Mouse (Mus musculus): ENCODE data around the gene Mocs1. TPM values are rescaled to one million over a fixed set of nuclear protein-coding genes. Genes with fewer than 3 reads are reported as not detected.
A peak's percentile ranks its signal among the peaks of the same experiment; 100 is the strongest.

Mocs1 gene
- 6.4 and 9.3 TPM in 2 replicates for polyA plus RNA-seq (2016; fragmentation: Nextera tagmentation; extraction: Ambion mirVana)

DNA sequence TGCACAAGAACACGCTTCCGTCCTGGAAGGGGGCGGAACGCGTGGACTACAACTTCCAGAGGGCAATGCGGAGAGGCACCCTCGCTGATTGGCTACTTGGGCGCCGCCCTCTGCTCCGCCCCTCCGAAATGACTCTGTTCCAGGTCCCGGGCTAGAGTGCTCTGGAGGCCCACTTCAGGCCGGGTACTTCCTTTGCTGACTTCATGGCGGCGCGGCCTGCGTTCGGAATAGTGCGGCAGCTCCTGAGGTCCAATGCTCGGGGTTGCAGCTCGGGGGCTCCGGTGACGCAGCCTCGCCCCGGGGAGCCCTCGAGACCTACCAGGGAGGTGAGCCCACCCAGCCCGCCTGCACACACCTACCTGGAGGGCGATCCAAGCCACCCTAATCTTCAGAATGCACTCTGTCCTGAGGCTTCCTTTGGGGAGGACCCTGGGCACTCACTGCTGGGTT, at the start of gene Mocs1:
TSS of gene Mocs1 (plus strand) at position 124 of the 450 bp plus-strand sequence.
- WGBS, result under 1% methylated on average over 28 of the region's 28 CpGs

DNA sequence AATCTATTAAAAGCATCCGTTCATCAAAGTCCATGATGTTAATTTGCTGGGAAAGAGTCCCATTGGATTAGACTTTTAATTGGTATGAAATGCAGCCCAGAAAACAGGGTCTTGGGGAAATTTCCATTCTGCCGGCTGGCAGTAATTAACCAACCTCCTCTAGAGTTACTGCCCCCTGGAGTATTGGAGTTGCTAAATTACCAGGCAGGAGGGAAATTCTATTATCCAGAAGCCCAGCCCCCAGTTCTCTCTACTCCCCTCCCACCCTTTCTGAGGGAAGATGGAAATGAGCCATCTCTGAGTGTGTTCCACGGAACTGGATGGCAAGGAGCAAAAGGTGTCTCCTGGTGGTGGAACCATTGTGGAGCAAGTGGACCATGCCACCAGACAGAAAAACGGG, 48.5 kb upstream of the Mocs1 start:
- Histone ChIP-seq H3K4me3 (no peak overlapping the region), H3K27ac (no peak overlapping the region), H3K27me3 (ENCODE audit: insufficient read depth, poor library complexity, severe bottlenecking) (peaks cover 4% of the 10 kb centered on the region; the same call in 1 of the 2 replicates), H3K4me1 (peaks cover 7% of the 10 kb centered on the region; the same call in 1 of the 2 replicates), H3K9me3 (no peaks in the 10 kb centered on the region), H3K36me3 (no peaks in the 10 kb centered on the region)
- no peak for DNase-seq (ENCODE audit: low spot score)
- 83% methylated on average over 4 of the region's 4 CpGs for WGBS

More for the DNA sequence above, at the start of gene Mocs1:
- DNase-seq (ENCODE audit: low spot score), result peak; percentile 97
- peak within 1 kb of the TSS; percentile 93 for H3K27ac ChIP-seq
- peaks cover 4% of the 10 kb centered on the region for H3K36me3 ChIP-seq
- H3K9me3 ChIP-seq, result no peaks in the 10 kb centered on the region
- H3K4me1 ChIP-seq, result peaks cover 30% of the 10 kb centered on the region
- H3K27me3 ChIP-seq (ENCODE audit: insufficient read depth, poor library complexity, severe bottlenecking), result no peaks in the 10 kb centered on the region
- H3K4me3 ChIP-seq, result peak within 1 kb of the TSS; percentile 83

DNA sequence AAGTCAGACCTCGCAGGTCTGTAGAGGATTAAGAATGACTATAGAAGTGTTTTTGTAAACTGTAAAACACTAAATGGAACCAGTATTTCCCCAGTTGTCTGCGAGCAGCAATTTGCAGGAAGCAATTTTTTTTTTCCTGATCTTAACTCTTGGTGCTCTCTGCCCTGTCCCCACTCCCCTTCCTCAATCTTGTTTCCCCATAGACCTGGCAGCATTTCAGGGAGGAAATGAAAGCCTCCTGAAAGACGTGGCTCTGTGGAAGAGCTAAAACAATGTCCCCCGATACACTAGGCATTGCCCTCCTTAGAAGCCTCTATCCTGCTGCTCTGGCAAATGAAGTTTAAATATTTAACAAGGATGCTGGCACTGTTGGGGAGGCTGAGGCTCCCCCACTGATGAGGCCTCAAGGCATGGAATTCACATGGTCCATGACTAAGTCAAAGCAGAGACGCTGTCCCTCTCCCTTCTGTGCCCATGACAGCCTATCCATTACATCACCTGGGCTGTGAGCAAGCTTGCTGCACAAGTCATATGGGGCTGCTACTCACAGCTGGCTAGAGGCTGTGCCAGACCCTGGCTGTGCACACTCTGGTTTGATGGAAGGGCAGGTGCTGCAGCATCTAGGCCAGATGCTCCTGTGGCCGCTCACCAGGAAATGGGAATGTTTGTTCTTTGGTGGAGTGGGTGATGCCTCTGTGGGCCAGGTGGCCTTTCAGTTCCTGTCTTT, 43.8 kb upstream of the Mocs1 start:
- WGBS, result 49% methylated on average over 6 of the region's 6 CpGs

DNA sequence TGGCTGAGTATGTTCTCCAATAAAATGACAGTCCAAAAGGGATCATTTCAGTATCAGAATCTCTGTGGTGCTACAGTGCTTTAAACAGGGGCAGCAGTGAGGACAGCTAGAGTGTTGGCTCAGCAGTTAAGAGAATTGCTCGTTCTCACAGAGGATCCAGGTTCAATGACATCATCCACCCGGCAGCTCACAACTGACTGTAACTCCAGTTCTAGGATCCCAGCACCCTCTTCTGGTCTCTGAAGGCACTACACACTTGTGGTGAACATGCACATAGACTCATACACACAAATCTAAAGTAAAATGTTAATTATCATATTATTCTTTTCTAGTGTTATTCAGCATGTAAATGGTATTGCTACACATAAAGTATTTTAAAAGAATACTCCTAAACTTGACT, 40.4 kb upstream of the Mocs1 start:
- WGBS, result 83% methylated on average over 2 of the region's 2 CpGs
- H3K36me3 ChIP-seq, result no peaks in the 10 kb centered on the region
- no peak overlapping the region for H3K27ac ChIP-seq
- H3K4me3 ChIP-seq, result no peak overlapping the region
- H3K4me1 ChIP-seq, result no peaks in the 10 kb centered on the region
- no peak for DNase-seq (ENCODE audit: low spot score)
- peaks cover 5% of the 10 kb centered on the region; the same call in 1 of the 2 replicates for H3K27me3 ChIP-seq (ENCODE audit: insufficient read depth, poor library complexity, severe bottlenecking)
- H3K9me3 ChIP-seq, result no peaks in the 10 kb centered on the region

More for the DNA sequence above, 43.8 kb upstream of the Mocs1 start:
- no peaks in the 10 kb centered on the region for H3K9me3 ChIP-seq
- no peaks in the 10 kb centered on the region for H3K36me3 ChIP-seq
- no peak overlapping the region for H3K27ac ChIP-seq
- H3K4me1 ChIP-seq, result no peaks in the 10 kb centered on the region
- no peak for DNase-seq (ENCODE audit: low spot score)
- no peak overlapping the region for H3K4me3 ChIP-seq
- H3K27me3 ChIP-seq (ENCODE audit: insufficient read depth, poor library complexity, severe bottlenecking), result peaks cover 5% of the 10 kb centered on the region; the same call in 1 of the 2 replicates

DNA sequence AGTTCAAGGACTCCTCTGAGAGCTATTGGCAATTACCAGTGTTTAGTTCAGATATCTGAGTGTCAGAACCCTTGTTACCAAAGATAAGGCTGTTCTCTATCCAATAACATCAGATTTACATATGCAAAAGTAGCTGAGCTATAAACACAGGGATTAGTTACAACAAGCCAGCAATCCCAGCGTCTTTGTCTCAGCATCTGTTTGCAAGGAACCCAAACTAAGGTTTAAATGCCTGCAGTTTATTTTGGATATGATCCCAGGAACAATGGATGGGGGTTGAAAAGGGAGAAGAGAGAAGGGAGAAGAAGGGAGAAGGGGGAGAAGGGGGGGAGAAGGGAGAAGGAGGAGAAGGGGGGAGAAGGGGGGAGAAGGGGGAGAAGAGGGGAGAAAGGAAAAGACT, 35.4 kb upstream of the Mocs1 start:
- Histone ChIP-seq H3K4me3 (no peak overlapping the region), H3K27me3 (ENCODE audit: insufficient read depth, poor library complexity, severe bottlenecking) (no peaks in the 10 kb centered on the region), H3K27ac (no peak overlapping the region), H3K4me1 (no peaks in the 10 kb centered on the region), H3K36me3 (no peaks in the 10 kb centered on the region), H3K9me3 (no peaks in the 10 kb centered on the region)
- 16% methylated on average over 1 of the region's 1 CpGs for WGBS
- DNase-seq (ENCODE audit: low spot score), result no peak

DNA sequence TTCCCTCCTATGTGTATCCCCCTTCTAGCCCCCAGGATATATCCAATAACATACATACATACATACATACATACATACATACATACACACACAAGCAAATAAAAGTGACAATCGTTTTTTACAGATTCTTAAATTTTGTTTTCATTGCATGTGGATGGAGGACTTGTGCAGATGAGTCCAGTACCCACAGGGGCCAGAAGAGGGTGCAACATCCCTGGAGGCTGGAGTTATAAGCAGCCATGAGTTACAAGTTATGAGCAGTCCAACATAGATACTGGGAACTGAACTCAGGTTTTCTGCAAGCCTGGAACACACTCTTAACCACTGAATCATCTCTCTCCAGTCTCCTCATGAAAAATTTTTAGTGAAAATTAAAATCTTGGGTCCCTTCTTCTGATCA, 33.3 kb upstream of the Mocs1 start:
- Histone ChIP-seq H3K27me3 (ENCODE audit: insufficient read depth, poor library complexity, severe bottlenecking) (no peaks in the 10 kb centered on the region), H3K27ac (no peak overlapping the region), H3K9me3 (no peaks in the 10 kb centered on the region), H3K36me3 (no peaks in the 10 kb centered on the region), H3K4me1 (no peaks in the 10 kb centered on the region), H3K4me3 (no peak overlapping the region)
- no peak for DNase-seq (ENCODE audit: low spot score)
- 39% methylated on average over 1 of the region's 1 CpGs for WGBS

DNA sequence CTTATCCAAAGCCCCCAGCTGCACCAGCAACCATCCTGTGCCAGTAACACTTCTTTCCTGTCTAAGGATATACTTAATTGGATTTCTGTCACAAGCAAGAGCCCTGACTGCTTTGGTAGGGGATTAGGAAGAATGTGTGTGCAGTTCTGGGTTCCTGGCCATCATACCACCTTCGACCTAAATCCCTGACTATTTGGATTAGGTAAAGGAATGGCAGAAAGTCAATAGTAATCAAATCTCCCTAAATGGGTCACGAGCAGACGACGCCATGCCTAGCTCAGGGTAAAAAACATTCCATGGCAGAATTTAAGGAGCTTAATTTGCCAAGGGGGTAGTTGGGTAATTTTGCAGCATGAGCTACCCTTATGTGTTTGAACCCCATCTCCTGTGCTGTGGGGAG, 28.6 kb upstream of the Mocs1 start:
- no peaks in the 10 kb centered on the region for H3K36me3 ChIP-seq
- 70% methylated on average over 4 of the region's 4 CpGs for WGBS
- DNase-seq (ENCODE audit: low spot score), result no peak
- no peaks in the 10 kb centered on the region for H3K9me3 ChIP-seq
- H3K4me1 ChIP-seq, result no peaks in the 10 kb centered on the region
- no peak overlapping the region for H3K27ac ChIP-seq
- no peak overlapping the region for H3K4me3 ChIP-seq
- no peaks in the 10 kb centered on the region for H3K27me3 ChIP-seq (ENCODE audit: insufficient read depth, poor library complexity, severe bottlenecking)

DNA sequence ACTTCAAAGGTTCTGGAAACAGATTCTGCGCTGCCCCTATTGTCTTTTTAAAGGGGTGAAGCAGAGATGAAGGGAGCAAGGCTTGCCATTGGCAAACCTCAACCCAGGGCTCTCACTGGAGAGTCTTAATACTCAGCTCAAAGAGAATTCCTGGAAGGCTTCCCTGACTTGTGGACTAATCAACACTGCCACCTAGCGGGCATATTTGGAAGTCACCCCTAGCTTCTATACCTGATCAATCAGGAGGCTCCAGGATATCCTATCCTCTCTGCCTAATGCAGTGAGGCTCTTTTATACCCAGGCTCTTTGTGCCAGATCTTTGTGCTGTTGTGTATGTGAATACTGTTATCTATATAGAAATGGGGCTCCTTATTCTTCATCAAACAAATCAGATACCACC, 28.0 kb upstream of the Mocs1 start:
- WGBS, result 3% methylated on average over 2 of the region's 2 CpGs
- no peaks in the 10 kb centered on the region for H3K9me3 ChIP-seq
- H3K4me1 ChIP-seq, result no peaks in the 10 kb centered on the region
- no peak overlapping the region for H3K27ac ChIP-seq
- H3K27me3 ChIP-seq (ENCODE audit: insufficient read depth, poor library complexity, severe bottlenecking), result no peaks in the 10 kb centered on the region
- peak; percentile 85 for DNase-seq (ENCODE audit: low spot score)
- no peaks in the 10 kb centered on the region for H3K36me3 ChIP-seq
- H3K4me3 ChIP-seq, result no peak overlapping the region

DNA sequence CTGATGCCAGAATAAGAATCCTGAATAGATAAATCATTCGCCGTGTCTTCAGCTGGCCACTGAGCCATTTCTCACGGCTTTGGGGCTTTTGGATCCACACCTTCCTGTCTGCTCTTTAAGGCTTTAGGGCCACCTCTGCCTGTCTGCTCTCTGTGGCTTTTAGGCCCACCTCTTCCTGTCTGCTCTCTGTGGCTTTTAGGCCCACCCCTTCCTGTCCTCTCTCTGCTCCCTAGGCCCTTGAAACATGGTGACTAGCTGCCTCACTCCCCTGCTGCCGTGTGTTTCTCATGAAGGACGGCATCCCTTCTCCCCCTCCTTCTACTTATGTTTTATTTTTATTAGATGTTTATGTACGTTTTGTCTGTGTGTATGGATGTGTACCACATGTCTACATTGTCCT, 25.0 kb upstream of the Mocs1 start:
- Histone ChIP-seq H3K36me3 (no peaks in the 10 kb centered on the region), H3K27me3 (ENCODE audit: insufficient read depth, poor library complexity, severe bottlenecking) (no peaks in the 10 kb centered on the region), H3K4me1 (no peaks in the 10 kb centered on the region), H3K4me3 (no peak overlapping the region), H3K27ac (no peak overlapping the region), H3K9me3 (no peaks in the 10 kb centered on the region)
- WGBS, result 77% methylated on average over 6 of the region's 6 CpGs
- no peak for DNase-seq (ENCODE audit: low spot score)

DNA sequence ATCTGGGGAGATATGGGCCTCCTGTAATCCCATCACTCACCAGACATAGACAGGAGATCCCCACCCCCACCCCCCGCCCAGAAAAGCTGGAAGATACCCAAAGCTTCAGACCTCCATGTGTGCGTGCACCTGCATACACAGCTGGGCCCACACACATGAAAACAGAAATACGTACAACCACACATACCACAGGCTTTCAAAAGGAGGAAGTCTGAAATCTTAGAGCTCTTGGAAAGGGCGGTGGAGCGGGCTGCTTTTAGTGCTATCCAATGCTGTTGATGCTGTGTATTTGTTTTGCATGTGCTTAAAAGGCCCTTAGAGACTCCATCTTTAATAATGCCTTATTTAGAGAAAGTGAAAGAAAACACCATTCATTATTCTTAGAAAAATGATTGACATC, 22.2 kb upstream of the Mocs1 start:
- DNase-seq (ENCODE audit: low spot score), result no peak
- Histone ChIP-seq H3K27me3 (ENCODE audit: insufficient read depth, poor library complexity, severe bottlenecking) (no peaks in the 10 kb centered on the region), H3K36me3 (no peaks in the 10 kb centered on the region), H3K4me3 (no peak overlapping the region), H3K4me1 (no peaks in the 10 kb centered on the region), H3K9me3 (no peaks in the 10 kb centered on the region), H3K27ac (no peak overlapping the region)
- WGBS, result 84% methylated on average over 5 of the region's 5 CpGs

DNA sequence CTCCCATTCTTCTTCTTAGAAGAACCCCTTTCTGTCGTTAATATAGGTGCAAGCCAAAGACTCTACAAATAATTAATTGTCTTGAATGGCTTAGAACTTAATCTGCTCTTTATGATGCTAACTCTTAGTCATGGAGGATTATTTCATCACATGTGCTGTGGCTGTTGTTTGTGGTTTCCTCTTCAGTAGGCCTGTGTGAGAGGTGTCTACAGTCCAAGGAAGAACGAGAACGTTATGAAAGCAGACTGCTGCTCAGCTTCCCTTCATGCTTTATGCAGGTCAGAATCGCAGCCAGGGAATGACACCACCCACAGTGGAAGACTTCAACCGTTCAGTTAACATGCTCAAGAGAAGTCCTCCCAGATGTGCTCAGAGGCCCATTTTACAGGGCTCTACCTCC, 15.2 kb upstream of the Mocs1 start:
- Histone ChIP-seq H3K9me3 (no peaks in the 10 kb centered on the region), H3K27ac (no peak overlapping the region), H3K4me1 (no peaks in the 10 kb centered on the region), H3K36me3 (no peaks in the 10 kb centered on the region), H3K27me3 (ENCODE audit: insufficient read depth, poor library complexity, severe bottlenecking) (no peaks in the 10 kb centered on the region), H3K4me3 (no peak overlapping the region)
- DNase-seq (ENCODE audit: low spot score), result no peak
- WGBS, result 83% methylated on average over 5 of the region's 5 CpGs

DNA sequence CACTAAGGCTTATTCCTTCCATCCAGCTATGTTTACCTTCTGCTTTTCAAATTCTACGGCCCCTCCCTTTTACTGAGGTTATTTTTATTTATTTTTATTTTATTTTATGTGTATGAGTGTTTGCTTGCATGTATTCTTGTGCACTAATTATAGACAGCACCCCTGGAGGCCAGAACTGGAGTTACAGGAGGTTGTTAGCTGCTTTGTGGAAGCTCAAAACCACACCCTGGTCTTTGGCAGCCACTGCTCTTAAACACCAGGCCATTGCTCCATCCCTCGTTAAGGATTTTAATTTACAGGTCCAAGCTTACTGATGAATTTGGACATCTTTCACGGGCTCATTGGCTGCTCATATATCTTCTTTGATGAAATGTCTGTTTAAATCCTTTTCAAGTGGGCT, 14.6 kb upstream of the Mocs1 start:
- Histone ChIP-seq H3K27me3 (ENCODE audit: insufficient read depth, poor library complexity, severe bottlenecking) (no peaks in the 10 kb centered on the region), H3K4me1 (no peaks in the 10 kb centered on the region), H3K9me3 (no peaks in the 10 kb centered on the region), H3K36me3 (no peaks in the 10 kb centered on the region), H3K27ac (no peak overlapping the region), H3K4me3 (no peak overlapping the region)
- no peak for DNase-seq (ENCODE audit: low spot score)
- 53% methylated on average over 3 of the region's 3 CpGs for WGBS

DNA sequence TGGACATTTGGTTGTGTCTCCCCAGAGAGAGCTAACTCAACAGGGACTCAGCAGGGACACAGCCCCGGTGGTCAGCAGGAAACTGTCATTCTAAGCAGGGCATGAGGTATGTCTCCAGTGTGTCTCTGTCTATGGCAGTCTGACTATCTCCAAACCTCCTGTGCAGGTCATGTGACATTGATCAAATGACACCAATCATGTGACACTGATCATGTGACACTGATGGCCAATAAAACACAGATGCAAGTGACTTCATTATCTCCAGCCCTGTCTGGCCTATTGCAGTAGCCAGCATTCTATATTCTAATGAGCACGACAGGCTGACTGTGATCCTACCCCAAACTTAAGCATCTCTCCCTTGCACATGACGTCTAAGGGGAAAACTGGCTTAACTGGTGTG, 11.9 kb upstream of the Mocs1 start:
- no peak overlapping the region for H3K4me3 ChIP-seq
- no peaks in the 10 kb centered on the region for H3K27me3 ChIP-seq (ENCODE audit: insufficient read depth, poor library complexity, severe bottlenecking)
- no peaks in the 10 kb centered on the region for H3K36me3 ChIP-seq
- H3K4me1 ChIP-seq, result no peaks in the 10 kb centered on the region
- no peaks in the 10 kb centered on the region for H3K9me3 ChIP-seq
- no peak overlapping the region for H3K27ac ChIP-seq
- WGBS, result 78% methylated on average over 3 of the region's 3 CpGs
- DNase-seq (ENCODE audit: low spot score), result no peak

DNA sequence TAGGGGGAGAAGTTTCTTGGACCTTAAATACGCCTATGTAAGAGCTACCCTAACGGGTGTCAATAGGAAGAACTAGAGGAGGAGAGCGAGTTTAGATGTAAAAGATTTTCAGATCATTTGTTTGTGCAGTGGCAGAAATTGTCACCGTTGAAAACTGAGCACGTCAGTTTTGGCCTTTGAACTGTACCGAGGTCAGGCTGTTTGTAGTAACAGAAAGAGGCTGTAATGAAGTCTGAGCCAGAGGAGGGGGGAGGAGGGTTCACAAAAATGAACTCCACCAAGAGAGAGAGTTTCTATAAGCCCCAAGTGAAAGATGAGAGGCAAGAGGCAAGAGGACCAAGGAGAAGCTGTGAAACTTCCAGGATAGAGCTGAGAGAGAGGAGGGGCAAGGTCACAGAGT, 8.3 kb upstream of the Mocs1 start:
- no peaks in the 10 kb centered on the region for H3K27me3 ChIP-seq (ENCODE audit: insufficient read depth, poor library complexity, severe bottlenecking)
- no peaks in the 10 kb centered on the region for H3K36me3 ChIP-seq
- H3K9me3 ChIP-seq, result no peaks in the 10 kb centered on the region
- no peaks in the 10 kb centered on the region for H3K4me1 ChIP-seq
- H3K27ac ChIP-seq, result no peak overlapping the region
- no peak overlapping the region for H3K4me3 ChIP-seq
- 75% methylated on average over 6 of the region's 6 CpGs for whole genome bisulfite sequencing
- DNase-seq (ENCODE audit: low spot score), result no peak

All from heart, embryonic 10.5 days (tissue).